In genomic region chr14:16189142-16189541, GRCm38 (mm10) we compare ENCODE assay signal across 26 mouse cellular contexts. TPM values are rescaled to one million over a fixed set of nuclear protein-coding genes. Genes with fewer than 3 reads are reported as not detected.
DNase-seq lines count a peak whose midpoint lies in the region; ATAC-seq lines count a peak whose summit lies in the region.
"Had no signal": no experiment of that assay in that cellular context is flagged by ENCODE, and none has a peak within 500 bp of the region (broad histone marks: within the 10 kb centered on the region; RNA-seq: fewer than 3 reads in every experiment).

No protein-coding gene starts in this region.

- no peak overlapping the region for H3K4me2 ChIP-seq in hindbrain, embryonic 14.5 days (replicated peaks)
- no peak overlapping the region for H3K4me2 ChIP-seq in hindbrain, embryonic 16.5 days (ENCODE audit: low read length)
- H3K4me2 ChIP-seq in intestine, embryonic 15.5 days (replicated peaks), result no peak overlapping the region
- no peak overlapping the region for H3K4me2 ChIP-seq in kidney, embryonic 16.5 days (replicated peaks; ENCODE audit: low read depth, low read length)
- no peak overlapping the region for H3K4me2 ChIP-seq in liver, embryonic 16.5 days (ENCODE audit: low read depth, low read length)
- H3K4me2 ChIP-seq in forebrain, embryonic 16.5 days (ENCODE audit: low read length), result no peak overlapping the region
- H3K4me2 ChIP-seq: embryonic facial prominence, embryonic 15.5 days; heart, embryonic 13.5 days; hindbrain, embryonic 15.5 days; limb, embryonic 13.5 days had no signal

- no peak overlapping the region for H3K4me3 ChIP-seq in hindbrain, embryonic 14.5 days (replicated peaks; ENCODE audit: low read length)
- H3K4me3 ChIP-seq in hindbrain, embryonic 16.5 days (ENCODE audit: low read length), result no peak overlapping the region
- no peak overlapping the region for H3K4me3 ChIP-seq in intestine, embryonic 15.5 days (replicated peaks)
- no peak overlapping the region for H3K4me3 ChIP-seq in kidney, embryonic 16.5 days (ENCODE audit: low read length)
- no peak overlapping the region for H3K4me3 ChIP-seq in liver, embryonic 16.5 days (ENCODE audit: low read depth, low read length)
- no peak overlapping the region for H3K4me3 ChIP-seq in embryonic facial prominence, embryonic 10.5 days
- H3K4me3 ChIP-seq in forebrain, embryonic 16.5 days (replicated peaks; ENCODE audit: low read length), result no peak overlapping the region
- H3K4me3 ChIP-seq: embryonic facial prominence, embryonic 15.5 days; forebrain, embryonic 10.5 days; gastrocnemius, adult 2 months; heart, embryonic 13.5 days; hindbrain, embryonic 15.5 days; limb, embryonic 13.5 days; midbrain, embryonic 10.5 days had no signal

- 92% methylated on average over 1 of the region's 1 CpGs for WGBS in hindbrain, embryonic 14.5 days
- whole genome bisulfite sequencing in hindbrain, embryonic 16.5 days, result 94% methylated on average over 1 of the region's 1 CpGs
- 53% methylated on average over 1 of the region's 1 CpGs for WGBS in intestine, embryonic 15.5 days
- 47% methylated on average over 1 of the region's 1 CpGs for WGBS in kidney, embryonic 16.5 days
- 62% methylated on average over 1 of the region's 1 CpGs for WGBS in liver, embryonic 16.5 days (ENCODE audit: insufficient replicate concordance)
- WGBS in embryonic facial prominence, embryonic 10.5 days, result 80% methylated on average over 1 of the region's 1 CpGs
- 100% methylated on average over 1 of the region's 1 CpGs for WGBS in forebrain, embryonic 16.5 days

- H3K9ac ChIP-seq in hindbrain, embryonic 14.5 days, result no peak overlapping the region
- H3K9ac ChIP-seq in hindbrain, embryonic 16.5 days (ENCODE audit: low read depth, low read length), result no peak overlapping the region
- no peak overlapping the region for H3K9ac ChIP-seq in intestine, embryonic 15.5 days
- H3K9ac ChIP-seq in kidney, embryonic 16.5 days (replicated peaks; ENCODE audit: low read length), result no peak overlapping the region
- H3K9ac ChIP-seq in liver, embryonic 16.5 days (ENCODE audit: low read depth, low read length), result no peak overlapping the region
- no peak overlapping the region for H3K9ac ChIP-seq in forebrain, embryonic 16.5 days (replicated peaks; ENCODE audit: low read depth, low read length)
- H3K9ac ChIP-seq: embryonic facial prominence, embryonic 15.5 days; heart, embryonic 13.5 days; hindbrain, embryonic 15.5 days; limb, embryonic 13.5 days had no signal

- H3K4me1 ChIP-seq in hindbrain, embryonic 14.5 days (replicated peaks; ENCODE audit: control insufficient read depth, insufficient read depth, low read length), result no peaks in the 10 kb centered on the region
- H3K4me1 ChIP-seq in hindbrain, embryonic 16.5 days (ENCODE audit: control insufficient read depth, insufficient read depth, low read depth, low read length), result no peaks in the 10 kb centered on the region
- H3K4me1 ChIP-seq in intestine, embryonic 15.5 days (replicated peaks), result no peaks in the 10 kb centered on the region
- H3K4me1 ChIP-seq in kidney, embryonic 16.5 days (ENCODE audit: insufficient read depth, low read length), result no peaks in the 10 kb centered on the region
- no peaks in the 10 kb centered on the region for H3K4me1 ChIP-seq in liver, embryonic 16.5 days (ENCODE audit: control insufficient read depth, low read depth, low read length)
- H3K4me1 ChIP-seq in embryonic facial prominence, embryonic 10.5 days, result no peaks in the 10 kb centered on the region
- no peaks in the 10 kb centered on the region for H3K4me1 ChIP-seq in forebrain, embryonic 16.5 days (replicated peaks; ENCODE audit: control insufficient read depth, insufficient read depth, low read length)
- H3K4me1 ChIP-seq: embryonic facial prominence, embryonic 15.5 days; forebrain, embryonic 10.5 days; heart, embryonic 13.5 days; hindbrain, embryonic 15.5 days; limb, embryonic 13.5 days; midbrain, embryonic 10.5 days had no signal

- ATAC-seq in hindbrain, embryonic 14.5 days (ENCODE audit: low FRiP score), result 0 out of 2 replicates have a peak, but pooled peaks have one; percentile 40
- ATAC-seq in hindbrain, embryonic 16.5 days, result no peak
- ATAC-seq in intestine, embryonic 15.5 days, result peak; percentile 94
- peak; percentile 93 for ATAC-seq in kidney, embryonic 16.5 days (ENCODE audit: low FRiP score, low TSS enrichment)
- peak; percentile 72 for ATAC-seq in liver, embryonic 16.5 days (ENCODE audit: low read depth)
- no peak for ATAC-seq in forebrain, embryonic 16.5 days
- ATAC-seq: activated CD4-positive, CD25-positive, alpha-beta regulatory T cell, adult 4 months had no signal

- no peaks in the 10 kb centered on the region for H3K27me3 ChIP-seq in hindbrain, embryonic 14.5 days (ENCODE audit: control insufficient read depth, insufficient read depth, low read length)
- no peaks in the 10 kb centered on the region for H3K27me3 ChIP-seq in hindbrain, embryonic 16.5 days (replicated peaks; ENCODE audit: control insufficient read depth, insufficient read depth, low read length)
- H3K27me3 ChIP-seq in intestine, embryonic 15.5 days (replicated peaks), result no peaks in the 10 kb centered on the region
- no peaks in the 10 kb centered on the region for H3K27me3 ChIP-seq in kidney, embryonic 16.5 days (ENCODE audit: insufficient read depth, low read length)
- H3K27me3 ChIP-seq in liver, embryonic 16.5 days (ENCODE audit: control insufficient read depth, insufficient read depth, low read depth, low read length), result no peaks in the 10 kb centered on the region
- no peaks in the 10 kb centered on the region for H3K27me3 ChIP-seq in embryonic facial prominence, embryonic 10.5 days (replicated peaks; ENCODE audit: low read depth, poor library complexity, severe bottlenecking)
- H3K27me3 ChIP-seq in forebrain, embryonic 16.5 days (replicated peaks; ENCODE audit: control insufficient read depth, insufficient read depth, low read length), result no peaks in the 10 kb centered on the region
- H3K27me3 ChIP-seq: embryonic facial prominence, embryonic 15.5 days; heart, embryonic 13.5 days; hindbrain, embryonic 15.5 days; limb, embryonic 13.5 days had no signal

- H3K27ac ChIP-seq in hindbrain, embryonic 14.5 days, result no peak overlapping the region
- no peak overlapping the region for H3K27ac ChIP-seq in hindbrain, embryonic 16.5 days (ENCODE audit: low read depth, low read length)
- no peak overlapping the region for H3K27ac ChIP-seq in intestine, embryonic 15.5 days
- no peak overlapping the region for H3K27ac ChIP-seq in kidney, embryonic 16.5 days (ENCODE audit: low read length)
- H3K27ac ChIP-seq in liver, embryonic 16.5 days (ENCODE audit: low read length), result no peak overlapping the region
- H3K27ac ChIP-seq in embryonic facial prominence, embryonic 10.5 days (replicated peaks), result no peak overlapping the region
- H3K27ac ChIP-seq in forebrain, embryonic 16.5 days (ENCODE audit: low read length), result no peak overlapping the region
- H3K27ac ChIP-seq: embryonic facial prominence, embryonic 15.5 days; forebrain, embryonic 10.5 days; gastrocnemius, adult 2 months; heart, embryonic 13.5 days; hindbrain, embryonic 15.5 days; limb, embryonic 13.5 days; macrophage; midbrain, embryonic 10.5 days had no signal

- H3K9me3 ChIP-seq in hindbrain, embryonic 14.5 days (ENCODE audit: control insufficient read depth, low read length), result no peaks in the 10 kb centered on the region
- H3K9me3 ChIP-seq in hindbrain, embryonic 16.5 days (ENCODE audit: control insufficient read depth, low read length), result no peaks in the 10 kb centered on the region
- no peaks in the 10 kb centered on the region for H3K9me3 ChIP-seq in intestine, embryonic 15.5 days
- H3K9me3 ChIP-seq in kidney, embryonic 16.5 days (ENCODE audit: low read length), result no peaks in the 10 kb centered on the region
- H3K9me3 ChIP-seq in liver, embryonic 16.5 days (replicated peaks; ENCODE audit: control insufficient read depth, low read length), result no peaks in the 10 kb centered on the region
- H3K9me3 ChIP-seq in embryonic facial prominence, embryonic 10.5 days, result no peaks in the 10 kb centered on the region
- no peaks in the 10 kb centered on the region for H3K9me3 ChIP-seq in forebrain, embryonic 16.5 days (ENCODE audit: control insufficient read depth, low read length)
- H3K9me3 ChIP-seq: embryonic facial prominence, embryonic 15.5 days; forebrain, embryonic 10.5 days; G1E; heart, embryonic 13.5 days; hindbrain, embryonic 15.5 days; limb, embryonic 13.5 days; midbrain, embryonic 10.5 days had no signal

- no peaks in the 10 kb centered on the region for H3K36me3 ChIP-seq in hindbrain, embryonic 14.5 days (replicated peaks; ENCODE audit: control insufficient read depth, insufficient read depth)
- H3K36me3 ChIP-seq in hindbrain, embryonic 16.5 days (ENCODE audit: control insufficient read depth, insufficient read depth, low read length), result no peaks in the 10 kb centered on the region
- H3K36me3 ChIP-seq in intestine, embryonic 15.5 days, result no peaks in the 10 kb centered on the region
- H3K36me3 ChIP-seq in kidney, embryonic 16.5 days (ENCODE audit: insufficient read depth, low read length), result no peaks in the 10 kb centered on the region
- H3K36me3 ChIP-seq in liver, embryonic 16.5 days (ENCODE audit: control insufficient read depth, insufficient read depth), result no peaks in the 10 kb centered on the region
- H3K36me3 ChIP-seq in embryonic facial prominence, embryonic 10.5 days (replicated peaks), result no peaks in the 10 kb centered on the region
- no peaks in the 10 kb centered on the region for H3K36me3 ChIP-seq in forebrain, embryonic 16.5 days (ENCODE audit: control insufficient read depth, insufficient read depth)
- H3K36me3 ChIP-seq: embryonic facial prominence, embryonic 15.5 days; forebrain, embryonic 10.5 days; G1E; heart, embryonic 13.5 days; hindbrain, embryonic 15.5 days; limb, embryonic 13.5 days; midbrain, embryonic 10.5 days had no signal

- DNase-seq in hindbrain, embryonic 14.5 days (ENCODE audit: low spot score), result no peak
- no peak for DNase-seq in layer of hippocampus, postnatal 14 days (ENCODE audit: low spot score in 2 of 2)
- DNase-seq in embryonic facial prominence, embryonic 10.5 days (ENCODE audit: low spot score), result no peak
- DNase-seq: adrenal gland, postnatal 25 days; cerebellum, adult 11-12 months; cerebellum, postnatal 25 days; embryo, embryonic 11 days; gastrocnemius, adult 2 months; heart, postnatal 36 days; layer of hippocampus, postnatal 36 days; right cerebral cortex, postnatal 25 days; thymus, adult 2 months had no signal

RNA-seq across cellular contexts. Expression of gene Ngly1, which starts 59.9 kb away (rescaled TPM):
- polyA plus RNA-seq in hindbrain, embryonic 14.5 days (2014; fragmentation: Nextera tagmentation; extraction: Ambion mirVana), result 27.8 and 30.6 TPM in 2 replicates
- polyA plus RNA-seq in hindbrain, embryonic 16.5 days (2015; fragmentation: Nextera tagmentation; extraction: Ambion mirVana), result 27.4 and 30.1 TPM in 2 replicates
- polyA plus RNA-seq in intestine, embryonic 15.5 days (2015; fragmentation: Nextera tagmentation; extraction: Ambion mirVana), result 34.1 and 36.7 TPM in 2 replicates
- polyA plus RNA-seq in kidney, embryonic 16.5 days (2015; fragmentation: Nextera tagmentation; extraction: Ambion mirVana), result 37.8 and 38.7 TPM in 2 replicates
- polyA plus RNA-seq in liver, embryonic 16.5 days (2015; fragmentation: Nextera tagmentation; extraction: Ambion mirVana), result 17.8 and 21.5 TPM in 2 replicates
- 10 to 100 TPM; 32.2 to 32.6 TPM for total RNA-seq in layer of hippocampus, postnatal 14 days (2021)
- 14.5 and 18.7 TPM in 2 replicates for polyA plus RNA-seq in embryonic facial prominence, embryonic 10.5 days (2016; fragmentation: Nextera tagmentation; extraction: Ambion mirVana)
- polyA plus RNA-seq in forebrain, embryonic 16.5 days (2015; fragmentation: Nextera tagmentation; extraction: Ambion mirVana), result 25.2 and 28.7 TPM in 2 replicates

Comparison
In these comparisons a context has a peak if more than half of its experiments do, and no peak if none do; other contexts are left out.
1. ATAC-seq: peak in hindbrain, embryonic 14.5 days (single experiment), intestine, embryonic 15.5 days (single experiment), kidney, embryonic 16.5 days (single experiment) and liver, embryonic 16.5 days (single experiment); none in hindbrain, embryonic 16.5 days (single experiment) and forebrain, embryonic 16.5 days (single experiment).